Mouse (Mus musculus): ENCODE data around the gene Dok1.

The Dok1 gene

GRCm38 (mm10) chr6:83013444-83013843 lies 19.8 kb downstream of the Dok1 start:
- no peak for DNase-seq

- DNase-seq = no peak
Measured at GRCm38 (mm10) chr6:83011756-83012155, 21.5 kb downstream of the Dok1 start.

GRCm38 (mm10) chr6:83011255-83011654 lies 22.0 kb downstream of the Dok1 start:
- DNase-seq = no peak

GRCm38 (mm10) chr6:83010010-83010409 lies 23.3 kb downstream of the Dok1 start:
- no peak for DNase-seq

- DNase-seq = no peak
Measured at GRCm38 (mm10) chr6:83008659-83009058, 24.6 kb downstream of the Dok1 start.

- no peak for DNase-seq
Measured at GRCm38 (mm10) chr6:83006114-83006513, 27.2 kb downstream of the Dok1 start.

GRCm38 (mm10) chr6:83005444-83006011 lies 27.7 kb downstream of the Dok1 start:
- no peak for DNase-seq

- no peak for DNase-seq
Measured at GRCm38 (mm10) chr6:83004872-83005271, 28.4 kb downstream of the Dok1 start.

- no peak for DNase-seq
Measured at GRCm38 (mm10) chr6:83004309-83004708, 29.0 kb downstream of the Dok1 start.

- no peak for DNase-seq
Measured at GRCm38 (mm10) chr6:83003850-83004249, 29.4 kb downstream of the Dok1 start.

GRCm38 (mm10) chr6:83003082-83003481 lies 30.2 kb downstream of the Dok1 start:
- no peak for DNase-seq

- DNase-seq = no peak
Measured at GRCm38 (mm10) chr6:82999986-83000385, 33.3 kb downstream of the Dok1 start.

- DNase-seq = peak; percentile 11 to 39
Measured at GRCm38 (mm10) chr6:82998326-82998725, 34.9 kb downstream of the Dok1 start.

- peak; percentile 7 to 11 for DNase-seq
Measured at GRCm38 (mm10) chr6:82997511-82998102, 35.7 kb downstream of the Dok1 start.

GRCm38 (mm10) chr6:82996740-82997315 lies 36.4 kb downstream of the Dok1 start:
- peak; percentile 93 for DNase-seq

- no peak for DNase-seq
Measured at GRCm38 (mm10) chr6:82994372-82994771, 38.9 kb downstream of the Dok1 start.

GRCm38 (mm10) chr6:82993696-82994095 lies 39.6 kb downstream of the Dok1 start:
- no peak for DNase-seq

GRCm38 (mm10) chr6:82987411-82987971 lies 45.8 kb downstream of the Dok1 start:
- DNase-seq = no peak

Measured in cerebellum, postnatal 14 days (tissue).